Comparison of ENCODE assay signal across 21 mouse cellular contexts in the genomic region with DNA sequence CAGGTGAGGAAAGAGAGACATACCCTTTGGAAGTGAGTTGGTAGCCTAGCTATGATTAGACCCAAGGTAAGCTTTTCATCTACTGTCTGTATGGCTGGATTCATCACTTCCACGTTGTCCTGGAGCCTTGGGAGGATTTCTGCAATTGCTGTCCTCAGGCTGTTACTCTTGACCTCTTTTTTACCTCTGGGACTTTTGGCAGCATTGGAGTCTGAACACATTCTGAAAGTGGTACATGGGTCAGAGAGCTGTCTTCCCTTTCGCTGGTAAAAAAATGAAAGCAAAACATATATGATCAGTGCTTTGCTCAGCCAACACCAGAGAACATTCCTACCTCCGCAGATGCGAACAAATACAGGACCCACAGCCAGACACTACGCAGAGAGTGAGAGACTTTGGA.
DNase-seq lines count a peak whose midpoint lies in the region; ATAC-seq and TF ChIP-seq lines count a peak whose summit lies in the region.
"Had no signal": no experiment of that assay in that cellular context is flagged by ENCODE, and none has a peak within 500 bp of the region (broad histone marks: within the 10 kb centered on the region; RNA-seq: fewer than 3 reads in every experiment).

No protein-coding gene starts in this region.

- no peaks in the 10 kb centered on the region for H3K36me3 ChIP-seq in liver, adult 2 months (ENCODE audit: control insufficient read depth, insufficient read depth, low read length)
- no peaks in the 10 kb centered on the region for H3K36me3 ChIP-seq in liver, embryonic 12.5 days
- H3K36me3 ChIP-seq in hindbrain, embryonic 12.5 days = no peaks in the 10 kb centered on the region
- H3K36me3 ChIP-seq: embryonic facial prominence, embryonic 10.5 days; embryonic facial prominence, embryonic 12.5 days; forebrain, embryonic 15.5 days; G1E had no signal

- no peak overlapping the region for H3K9ac ChIP-seq in liver, adult 2 months (ENCODE audit: low read depth, low read length)
- no peak overlapping the region for H3K9ac ChIP-seq in liver, embryonic 12.5 days
- no peak overlapping the region for H3K9ac ChIP-seq in hindbrain, embryonic 12.5 days
- H3K9ac ChIP-seq: embryonic facial prominence, embryonic 12.5 days; forebrain, embryonic 13.5 days; forebrain, embryonic 15.5 days; forebrain, postnatal 0 days had no signal

- 71% methylated on average over 5 of the region's 5 CpGs for WGBS in liver, adult 2 months
- 75% methylated on average over 5 of the region's 5 CpGs for WGBS in liver, embryonic 12.5 days (ENCODE audit: insufficient replicate concordance)
- 89% methylated on average over 5 of the region's 5 CpGs for WGBS in hindbrain, embryonic 12.5 days

- peaks cover 4% of the 10 kb centered on the region; the same call in 1 of the 2 replicates for H3K4me1 ChIP-seq in liver, adult 2 months (ENCODE audit: control insufficient read depth, insufficient read depth, low read length)
- H3K4me1 ChIP-seq in liver, embryonic 12.5 days = 0 out of 2 replicates have a peak, but pooled peaks cover 4% of the 10 kb centered on the region
- H3K4me1 ChIP-seq in hindbrain, embryonic 12.5 days = no peaks in the 10 kb centered on the region
- H3K4me1 ChIP-seq: embryonic facial prominence, embryonic 12.5 days; forebrain, embryonic 13.5 days; forebrain, embryonic 15.5 days had no signal

- no peaks in the 10 kb centered on the region for H3K9me3 ChIP-seq in liver, embryonic 12.5 days (replicated peaks)
- H3K9me3 ChIP-seq in hindbrain, embryonic 12.5 days (replicated peaks) = no peaks in the 10 kb centered on the region
- H3K9me3 ChIP-seq: embryonic facial prominence, embryonic 10.5 days; embryonic facial prominence, embryonic 12.5 days; forebrain, embryonic 13.5 days; forebrain, embryonic 15.5 days had no signal

- TF ChIP-seq POLR2A in liver, adult 2 months (IDR thresholded peaks at IDR 0.05; ENCODE audit: extremely low read depth, insufficient read depth, low read length) = no peak

- no peak for ATAC-seq in liver, embryonic 12.5 days
- no peak for ATAC-seq in hindbrain, embryonic 12.5 days (ENCODE audit: low FRiP score)
- ATAC-seq: activated CD4-positive, CD25-positive, alpha-beta regulatory T cell, adult 4 months; CD4-positive, CD25-positive, alpha-beta regulatory T cell, adult 4 months; forebrain, embryonic 13.5 days; forebrain, embryonic 15.5 days; forebrain, postnatal 0 days; Patski had no signal

- H3K27me3 ChIP-seq in liver, adult 2 months (ENCODE audit: control insufficient read depth, insufficient read depth, low read length) = no peaks in the 10 kb centered on the region
- no peaks in the 10 kb centered on the region; the same call in 1 of the 2 replicates for H3K27me3 ChIP-seq in liver, embryonic 12.5 days (replicated peaks)
- no peaks in the 10 kb centered on the region for H3K27me3 ChIP-seq in hindbrain, embryonic 12.5 days
- H3K27me3 ChIP-seq: embryonic facial prominence, embryonic 12.5 days; forebrain, embryonic 13.5 days; forebrain, embryonic 15.5 days; Patski had no signal

- no peak overlapping the region for H3K27ac ChIP-seq in liver, adult 2 months (replicated peaks; ENCODE audit: insufficient read depth, low read depth, low read length)
- no peak overlapping the region for H3K27ac ChIP-seq in liver, embryonic 12.5 days
- H3K27ac ChIP-seq in hindbrain, embryonic 12.5 days = no peak overlapping the region
- H3K27ac ChIP-seq: embryonic facial prominence, embryonic 10.5 days; embryonic facial prominence, embryonic 12.5 days; forebrain, embryonic 13.5 days; forebrain, embryonic 15.5 days had no signal

- no peak overlapping the region for H3K4me2 ChIP-seq in liver, embryonic 12.5 days
- H3K4me2 ChIP-seq in hindbrain, embryonic 12.5 days (replicated peaks) = no peak overlapping the region
- H3K4me2 ChIP-seq: embryonic facial prominence, embryonic 12.5 days; forebrain, embryonic 13.5 days; forebrain, embryonic 15.5 days had no signal

- no peak overlapping the region for H3K4me3 ChIP-seq in liver, adult 2 months (ENCODE audit: insufficient read depth, low read depth, low read length)
- H3K4me3 ChIP-seq in liver, embryonic 12.5 days = no peak overlapping the region
- no peak overlapping the region for H3K4me3 ChIP-seq in hindbrain, embryonic 12.5 days
- H3K4me3 ChIP-seq: embryonic facial prominence, embryonic 10.5 days; embryonic facial prominence, embryonic 12.5 days; forebrain, embryonic 13.5 days; forebrain, embryonic 15.5 days had no signal

- DNase-seq in adrenal gland, postnatal 14 days = peak; percentile 16
- no peak for DNase-seq in adrenal gland, postnatal 25 days
- peak; percentile 52 for DNase-seq in liver, adult 2 months (ENCODE audit: extremely low read depth, low read depth, low spot score)
- DNase-seq: adrenal gland, adult 2 months; B cell, adult 2 months; cerebellum, adult 11-12 months; cerebellum, adult 2 months; cerebellum, adult 9-10 months; cerebellum, postnatal 10 days; cerebellum, postnatal 25 days; forebrain, postnatal 0 days had no signal

- no peak for TF ChIP-seq CTCF in liver, adult 2 months (IDR thresholded peaks at IDR 0.05; ENCODE audit: low read depth, low read length)

- H3K79me2 ChIP-seq in liver, adult 2 months (ENCODE audit: control insufficient read depth, insufficient read depth, low read length) = no peaks in the 10 kb centered on the region
